Mouse (Mus musculus) megakaryocyte-erythroid progenitor cell, adult 5 weeks (primary cell): ENCODE results near the gene Kdm7a. TPM values are rescaled to one million over a fixed set of nuclear protein-coding genes. Genes with fewer than 3 reads are reported as not detected.

ENCODE experiments used
- polyA plus RNA-seq: library from polyadenylated mRNA; stranded (reverse); fragments of >175 nt; gene quantifications from 2 replicates; pipeline ENCODE4 v1.2.3, GENCODE M21; 2012

Kdm7a gene
- polyA plus RNA-seq: 1.3 and 2.0 TPM in 2 replicates

DNA sequence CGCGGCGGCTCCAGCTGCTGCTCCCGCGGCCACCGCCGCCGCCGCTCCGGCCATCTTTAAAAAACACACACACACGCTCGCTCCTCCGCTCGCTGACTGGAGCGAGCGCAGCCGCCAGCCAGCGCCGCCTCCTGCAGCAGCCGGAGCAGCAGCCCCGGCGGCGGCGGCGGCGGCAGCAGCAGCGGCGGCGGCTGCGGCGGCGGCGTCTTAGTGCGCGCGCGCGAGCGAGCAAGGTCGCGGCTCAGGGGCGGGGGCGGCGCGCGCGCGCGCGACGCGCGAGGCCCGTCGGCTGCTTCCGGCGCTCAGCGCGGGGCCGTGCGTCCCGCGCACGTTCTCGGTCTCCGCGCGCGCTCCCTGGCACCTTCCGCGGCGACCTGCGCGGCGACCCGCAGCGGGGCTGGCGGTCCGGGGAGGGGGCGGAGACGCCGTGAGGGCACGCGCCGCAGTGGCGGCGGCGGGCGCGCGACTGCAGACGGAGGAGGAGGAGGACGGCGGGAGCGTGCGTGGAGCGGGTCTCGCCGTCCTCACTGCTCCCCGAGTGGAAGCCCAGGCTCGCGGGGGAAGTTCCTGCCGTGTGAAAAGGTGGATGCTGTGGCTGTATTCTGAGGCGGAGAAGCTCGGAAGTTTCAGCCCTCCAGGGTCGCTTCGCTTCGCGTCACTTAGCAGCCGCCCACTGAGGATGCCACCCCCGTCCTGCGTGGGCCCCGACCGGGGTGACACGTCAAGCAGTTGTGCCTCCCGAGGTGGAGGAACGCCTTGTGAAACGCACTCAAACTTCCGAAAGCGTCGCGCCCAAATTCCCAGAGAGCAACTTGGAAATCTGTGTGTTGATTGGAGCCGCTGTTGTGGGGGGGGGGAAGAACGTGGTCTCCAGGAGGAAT, at the start of gene Kdm7a:
Gene Kdm7a, minus strand, starts transcription at position 209 of the 881 bp plus-strand sequence.

DNA sequence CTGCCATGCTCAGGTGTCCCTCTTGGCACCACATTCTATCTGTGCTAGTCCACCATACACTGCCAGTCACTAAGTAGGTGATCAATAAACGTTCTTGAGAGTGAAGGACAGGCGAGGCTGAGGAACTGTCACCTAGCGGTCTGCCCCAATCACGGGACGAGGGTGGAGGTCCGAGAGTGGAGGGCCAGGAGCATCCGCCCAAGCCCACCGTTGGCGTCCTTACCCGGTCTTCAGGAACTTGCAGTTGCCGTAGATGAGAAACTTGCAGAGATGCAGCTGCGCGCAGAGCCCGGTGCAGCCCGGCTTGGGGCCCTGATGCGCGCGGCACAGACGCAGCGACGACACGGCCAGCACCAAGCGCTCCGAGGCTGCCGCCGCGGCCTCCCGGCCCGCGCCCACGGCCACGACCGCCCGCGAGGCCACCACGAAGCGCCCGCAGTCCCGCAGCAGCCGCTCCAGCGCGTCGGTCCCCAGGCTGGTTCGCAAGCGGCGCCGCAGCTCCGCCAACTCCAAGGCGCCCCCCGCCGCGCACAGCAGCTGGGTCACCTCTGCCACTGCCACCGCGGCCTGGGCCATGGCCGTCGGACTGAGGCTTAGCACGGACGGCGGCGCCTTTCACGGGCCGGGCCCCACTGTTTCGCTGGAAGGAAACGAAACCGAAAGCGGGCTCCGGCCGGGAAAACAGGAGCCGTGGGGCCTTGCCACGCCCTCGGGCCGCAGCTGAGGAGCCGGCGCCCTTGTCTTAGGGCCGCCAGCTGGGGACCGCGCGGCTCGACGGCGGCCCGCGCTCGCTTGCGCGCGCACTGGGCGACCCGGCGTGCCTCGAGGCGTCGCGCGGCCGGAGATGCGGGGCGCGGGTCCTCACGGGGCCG, 88.8 kb downstream of the Kdm7a start, which contains the start of gene Parp12:
Gene Parp12, minus strand, starts transcription at position 766 of the 872 bp plus-strand sequence.

Other genes with a start within 250 kb of the Kdm7a start
- 1.7 and 1.8 TPM in 2 replicates for gene Parp12, start 88.4 kb downstream of the Kdm7a start, polyA plus RNA-seq
- 0.16 and 1.1 TPM in 2 replicates for gene Slc37a3, start 170.9 kb upstream of the Kdm7a start, polyA plus RNA-seq
- gene Rab19, start 174.4 kb upstream of the Kdm7a start, polyA plus RNA-seq: 0.19 and 0.31 TPM in 2 replicates
- 47.6 and 52.2 TPM in 2 replicates for gene Mkrn1, start 213.7 kb upstream of the Kdm7a start, polyA plus RNA-seq